Mouse (Mus musculus) brain, adult 2 months (tissue): Measurements from ENCODE around the gene Swi5.
A peak's percentile ranks its signal among the peaks of the same experiment; 100 is the strongest.

Experiments used
- DNase-seq: peaks from one replicate; pipeline ENCODE4 v3.0.0; 2011; ENCODE audit warnings: low read depth, low spot score

Swi5 gene

GRCm38 (mm10) chr2:32311443-32312317, 23.8 kb upstream of the Swi5 start:
- DNase-seq: no peak

- DNase-seq: no peak
These were observed 22.4 kb upstream of the Swi5 start for GRCm38 (mm10) chr2:32310096-32310845.

GRCm38 (mm10) chr2:32308870-32309568, 21.1 kb upstream of the Swi5 start:
- DNase-seq: no peak

GRCm38 (mm10) chr2:32307941-32308760, 20.3 kb upstream of the Swi5 start:
- DNase-seq: peak; percentile 91

- DNase-seq: no peak
These were observed 19.4 kb upstream of the Swi5 start for GRCm38 (mm10) chr2:32307247-32307798.

- no peak for DNase-seq
These were observed 18.3 kb upstream of the Swi5 start for GRCm38 (mm10) chr2:32306176-32306575.

- no peak for DNase-seq
These were observed 17.8 kb upstream of the Swi5 start for GRCm38 (mm10) chr2:32305668-32306067.

- DNase-seq: peak; percentile 88
These were observed 16.4 kb upstream of the Swi5 start for GRCm38 (mm10) chr2:32304145-32304832.

- no peak for DNase-seq
These were observed 15.1 kb upstream of the Swi5 start for GRCm38 (mm10) chr2:32302952-32303351.

- peak; percentile 55 for DNase-seq
These were observed 11.6 kb upstream of the Swi5 start for GRCm38 (mm10) chr2:32299469-32299868.

GRCm38 (mm10) chr2:32295842-32296241, 8.0 kb upstream of the Swi5 start:
- DNase-seq: peak; percentile 53

- DNase-seq: no peak
These were observed 7.4 kb upstream of the Swi5 start for GRCm38 (mm10) chr2:32295285-32295684.

- DNase-seq: peak; percentile 78
These were observed 6.5 kb upstream of the Swi5 start for GRCm38 (mm10) chr2:32294348-32294747.

- DNase-seq: peak; percentile 69
These were observed 1.7 kb upstream of the Swi5 start for GRCm38 (mm10) chr2:32289578-32289977.

- peak; percentile 29 for DNase-seq
These were observed 576 bp upstream of the Swi5 start for GRCm38 (mm10) chr2:32288371-32288931.

GRCm38 (mm10) chr2:32287334-32287840, 488 bp downstream of the Swi5 start, which contains the start of gene Golga2:
TSS of gene Golga2 (plus strand) at chr2:32287384.
- no peak for DNase-seq

- no peak for DNase-seq
These were observed 3.9 kb downstream of the Swi5 start for GRCm38 (mm10) chr2:32283986-32284385.

GRCm38 (mm10) chr2:32282727-32283126, 5.1 kb downstream of the Swi5 start:
- peak; percentile 79 for DNase-seq

GRCm38 (mm10) chr2:32282289-32282688, 5.6 kb downstream of the Swi5 start:
- no peak for DNase-seq

- no peak for DNase-seq
These were observed 12.1 kb downstream of the Swi5 start for GRCm38 (mm10) chr2:32275823-32276222.
